Mouse (Mus musculus): ENCODE data around the gene Ypel1.

The Ypel1 gene

GRCm38 (mm10) chr16:17069511-17070443 lies at the start of gene Ypel1:
Gene Ypel1 (plus strand): TSS chr16:17069696.
- DNase-seq (ENCODE audit: low spot score in 2 of 2), result peak; percentile 65 to 76

DNA sequence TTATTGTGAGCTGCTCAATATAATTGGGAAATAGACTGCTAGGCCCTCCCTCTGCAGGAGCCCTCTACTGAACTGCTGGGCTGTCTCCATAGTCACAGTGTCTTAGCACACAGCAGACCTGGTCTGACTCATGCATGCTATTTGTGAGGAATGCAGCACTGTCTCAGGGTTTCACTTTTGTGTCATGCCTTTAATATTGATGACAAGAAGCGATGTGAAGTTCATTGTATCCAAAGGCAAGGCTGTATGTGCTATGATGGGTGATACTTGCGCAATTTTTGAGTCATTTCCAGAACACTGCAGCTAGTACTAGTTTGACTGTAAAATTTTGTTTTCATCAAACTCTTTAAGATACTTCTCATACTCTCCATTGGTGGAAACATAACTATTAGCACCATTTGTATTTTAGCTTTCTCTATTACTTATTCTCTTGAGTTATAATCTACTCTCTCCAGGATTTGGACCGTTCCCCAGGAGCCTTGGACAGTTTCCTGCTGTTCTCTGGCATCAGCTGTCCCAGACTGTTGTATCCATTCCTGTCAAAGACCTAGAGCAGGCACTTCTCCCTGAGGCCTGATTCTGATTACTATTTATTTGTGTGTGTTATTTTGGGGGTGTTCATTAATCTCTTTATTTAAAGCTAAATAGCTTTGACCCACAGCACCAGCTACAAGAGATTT lies 44.9 kb upstream of the Ypel1 start:
- DNase-seq (ENCODE audit: low spot score in 2 of 2), result no peak

DNA sequence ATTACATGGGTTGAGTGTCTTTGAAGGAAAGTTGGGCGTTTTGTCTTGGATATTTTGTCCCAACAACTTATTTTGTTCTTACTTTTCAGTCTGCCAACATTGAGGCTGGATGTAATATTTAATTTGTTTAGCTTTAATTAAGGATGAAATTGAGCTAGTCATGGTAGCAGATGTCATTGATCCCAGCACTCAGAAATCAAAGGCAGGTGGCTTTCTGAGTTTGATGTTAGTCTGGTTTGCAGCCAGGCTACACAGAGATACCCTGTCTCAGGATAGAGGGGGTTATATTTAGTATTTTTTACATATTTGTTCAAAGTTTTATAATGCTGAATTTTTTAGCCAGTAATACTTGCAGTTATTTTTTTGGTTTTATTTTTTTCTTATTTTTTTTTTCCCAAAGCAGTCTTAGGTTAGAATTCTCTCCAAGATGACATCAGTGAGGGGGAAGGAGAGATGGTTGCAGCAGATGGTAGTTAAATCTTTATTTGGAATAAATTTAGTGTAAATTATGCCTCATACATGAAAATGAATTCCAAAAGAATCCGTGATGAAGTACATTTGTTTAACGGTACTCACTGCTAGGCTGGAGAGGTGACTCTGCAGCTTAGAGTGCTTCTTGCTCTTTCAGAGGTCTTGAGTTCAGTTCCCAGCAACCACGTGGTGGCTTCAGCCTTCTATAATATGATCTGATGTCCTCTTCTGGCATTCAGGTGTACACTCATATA lies 39.4 kb upstream of the Ypel1 start:
- DNase-seq (ENCODE audit: low spot score in 2 of 2), result no peak

GRCm38 (mm10) chr16:17033754-17034153 lies 35.7 kb upstream of the Ypel1 start:
- DNase-seq (ENCODE audit: low spot score in 2 of 2), result no peak

GRCm38 (mm10) chr16:17040716-17041115 lies 28.8 kb upstream of the Ypel1 start:
- DNase-seq (ENCODE audit: low spot score in 2 of 2), result no peak

GRCm38 (mm10) chr16:17041417-17041816 lies 28.1 kb upstream of the Ypel1 start:
- DNase-seq (ENCODE audit: low spot score in 2 of 2), result no peak

DNA sequence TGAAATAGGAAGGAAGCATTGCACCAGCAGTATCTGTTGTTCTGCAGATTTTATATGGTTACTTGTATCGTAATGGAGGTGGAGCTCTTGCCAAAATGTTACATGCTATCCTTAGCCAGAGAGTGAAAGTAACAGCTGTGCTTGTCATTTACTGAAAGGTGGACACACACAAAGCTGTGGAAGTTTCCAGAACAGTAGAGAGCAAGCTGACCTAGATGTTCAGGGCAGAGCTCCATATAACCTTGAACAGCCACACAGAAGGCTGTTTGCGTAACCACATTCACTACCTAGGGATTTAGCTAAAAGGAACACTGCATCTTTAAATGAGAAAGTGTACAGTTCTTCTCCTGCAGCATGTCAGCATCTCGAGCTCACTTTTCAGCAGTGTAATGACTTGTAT lies 25.2 kb upstream of the Ypel1 start:
- DNase-seq (ENCODE audit: low spot score in 2 of 2), result no peak

DNA sequence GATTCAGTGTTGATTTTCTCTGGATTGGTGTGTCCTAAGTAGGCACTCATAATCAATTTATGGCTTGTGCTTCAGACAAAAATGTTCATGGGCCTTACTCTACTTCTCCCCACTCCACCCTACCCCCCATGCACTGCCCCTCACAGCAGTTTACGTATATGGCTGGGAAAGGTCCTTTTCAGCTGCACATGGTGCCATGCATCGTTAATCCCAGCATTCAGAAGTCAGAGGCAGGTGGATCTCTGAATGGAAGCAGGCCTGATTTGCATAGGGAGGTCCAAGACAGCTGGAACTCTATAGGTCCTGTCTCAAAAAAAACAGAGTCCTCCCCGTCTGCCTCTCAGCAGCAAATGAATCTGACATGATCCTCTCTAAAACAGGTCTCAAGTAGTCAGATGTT lies 24.2 kb upstream of the Ypel1 start:
- no peak for DNase-seq (ENCODE audit: low spot score in 2 of 2)

DNA sequence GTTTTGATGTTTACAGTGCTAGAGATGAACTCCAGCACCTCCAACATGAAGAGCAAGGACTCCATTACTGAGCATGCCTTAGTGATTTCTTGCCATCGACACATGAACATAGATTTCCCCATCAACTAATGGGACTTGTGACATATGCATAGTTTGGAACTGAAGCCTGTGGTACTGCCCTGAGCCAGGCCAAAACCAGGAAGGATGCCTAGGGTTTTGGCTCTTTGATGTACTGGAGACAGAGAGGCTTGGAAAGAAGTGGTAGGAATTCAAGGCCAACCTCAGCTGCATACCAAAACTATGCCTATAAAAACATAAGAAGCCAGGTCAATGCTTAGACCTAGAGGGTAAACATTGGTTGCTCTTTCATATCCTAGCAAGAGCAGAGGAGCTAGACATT lies 19.6 kb upstream of the Ypel1 start:
- no peak for DNase-seq (ENCODE audit: low spot score in 2 of 2)

GRCm38 (mm10) chr16:17052087-17052486 lies 17.4 kb upstream of the Ypel1 start:
- DNase-seq (ENCODE audit: low spot score in 2 of 2), result no peak

DNA sequence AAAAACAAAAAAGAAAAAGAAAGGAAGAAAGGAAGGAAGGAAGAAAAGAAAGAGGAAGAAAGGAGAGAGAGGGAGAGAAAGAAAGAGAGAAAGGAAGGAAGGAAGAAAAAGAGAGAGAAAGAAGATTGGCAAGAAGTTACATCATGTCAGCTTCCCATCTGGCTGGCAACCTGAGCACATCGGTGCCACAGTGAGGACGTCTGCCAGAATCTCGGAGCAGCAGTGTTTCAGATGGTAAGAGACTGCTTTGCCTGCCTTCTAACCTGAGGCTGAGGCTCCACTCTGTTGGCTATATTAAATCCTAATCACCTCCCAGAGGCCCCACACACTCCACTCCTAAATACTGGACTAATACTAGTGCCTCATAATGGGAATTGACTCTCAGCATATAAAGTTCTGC lies 15.6 kb upstream of the Ypel1 start:
- no peak for DNase-seq (ENCODE audit: low spot score in 2 of 2)

- DNase-seq (ENCODE audit: low spot score in 2 of 2), result no peak
Measured at GRCm38 (mm10) chr16:17055584-17055983, 13.9 kb upstream of the Ypel1 start.

DNA sequence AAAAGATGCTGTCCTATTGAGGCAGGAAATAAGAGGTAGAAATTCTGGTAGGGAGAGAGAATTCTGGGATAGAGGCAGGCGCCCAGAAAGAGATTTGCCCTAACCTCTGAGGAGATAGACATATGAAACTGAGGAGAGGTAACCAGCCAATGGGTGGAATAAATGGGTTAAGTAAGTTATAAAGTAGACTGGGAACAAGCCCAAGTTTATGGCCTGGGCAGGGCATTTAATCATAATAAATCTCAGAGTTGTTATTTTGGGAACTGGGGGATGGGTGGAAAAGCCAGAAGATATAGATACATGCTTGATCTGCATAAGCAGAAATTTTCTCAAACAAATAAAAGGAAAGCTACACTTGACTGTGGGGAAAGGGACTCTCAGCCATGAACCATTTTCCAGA lies 7.2 kb upstream of the Ypel1 start:
- DNase-seq (ENCODE audit: low spot score in 2 of 2), result no peak

- no peak for DNase-seq (ENCODE audit: low spot score in 2 of 2)
Measured at GRCm38 (mm10) chr16:17067552-17067951, 1.9 kb upstream of the Ypel1 start.

DNA sequence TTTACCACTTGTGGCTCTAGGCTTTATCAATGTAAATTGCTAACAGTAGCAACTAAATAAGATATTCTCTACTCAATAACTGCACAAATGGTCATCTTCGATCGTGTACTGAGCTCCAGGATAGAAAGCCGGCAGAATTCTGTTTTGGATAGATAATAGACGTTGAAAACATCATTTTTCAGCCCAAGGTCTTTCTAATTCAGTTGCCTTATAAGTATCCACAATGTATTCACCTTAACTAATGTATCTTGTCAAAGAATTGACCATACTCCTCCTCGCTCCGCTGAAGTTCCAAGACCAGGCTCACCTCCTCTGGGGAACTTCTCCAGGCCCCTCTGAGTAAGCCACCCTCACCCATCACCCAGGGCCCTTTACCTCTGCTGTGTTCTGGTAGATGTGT lies 1.2 kb downstream of the Ypel1 start:
- DNase-seq (ENCODE audit: low spot score in 2 of 2), result no peak

DNA sequence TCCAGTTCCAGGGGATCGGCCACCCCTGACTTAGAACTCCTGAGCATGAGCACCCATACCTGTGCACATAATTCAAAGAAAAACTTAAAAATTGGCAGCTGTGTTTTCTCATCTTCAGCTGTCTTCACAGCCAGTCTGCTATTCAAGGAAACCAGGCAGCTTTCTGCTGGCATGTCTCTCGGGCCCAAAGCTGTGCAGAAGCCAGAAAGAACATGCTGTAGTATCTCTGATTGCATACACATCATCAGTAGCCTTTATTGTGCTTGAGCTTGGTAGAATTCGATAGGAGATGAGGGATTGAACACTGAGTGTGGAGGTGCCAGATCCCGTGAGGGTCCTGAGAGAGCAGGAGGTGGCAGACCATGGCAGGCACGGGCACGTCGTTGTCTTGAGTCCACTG lies 3.5 kb downstream of the Ypel1 start:
- no peak for DNase-seq (ENCODE audit: low spot score in 2 of 2)

- DNase-seq (ENCODE audit: low spot score in 2 of 2), result no peak
Measured at GRCm38 (mm10) chr16:17076301-17076700, 6.8 kb downstream of the Ypel1 start.

- DNase-seq (ENCODE audit: low spot score in 2 of 2), result no peak
Measured at GRCm38 (mm10) chr16:17076869-17077268, 7.4 kb downstream of the Ypel1 start.

GRCm38 (mm10) chr16:17078101-17078500 lies 8.6 kb downstream of the Ypel1 start:
- no peak for DNase-seq (ENCODE audit: low spot score in 2 of 2)

- no peak for DNase-seq (ENCODE audit: low spot score in 2 of 2)
Measured at GRCm38 (mm10) chr16:17082121-17082792, 12.8 kb downstream of the Ypel1 start.

- no peak for DNase-seq (ENCODE audit: low spot score in 2 of 2)
Measured at GRCm38 (mm10) chr16:17085636-17086035, 16.1 kb downstream of the Ypel1 start.

DNA sequence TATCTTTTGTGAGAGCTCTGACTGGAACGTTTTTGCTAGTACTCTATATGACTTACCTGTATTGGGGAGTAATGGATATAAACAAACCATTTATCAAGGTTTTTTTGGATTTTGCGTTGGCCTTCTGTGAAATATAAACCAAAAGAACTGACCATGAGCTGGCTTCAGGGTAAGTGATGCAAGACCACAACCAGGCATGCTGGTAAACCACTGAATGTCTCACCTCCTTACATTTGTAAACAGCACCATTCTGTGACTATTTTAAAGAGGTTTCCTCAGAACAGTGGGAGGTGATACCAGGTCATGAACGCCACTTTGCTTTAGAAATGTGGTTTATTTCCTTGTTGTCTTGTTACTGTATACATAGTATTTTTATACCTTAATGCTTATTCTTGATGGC lies 16.7 kb downstream of the Ypel1 start:
- no peak for DNase-seq (ENCODE audit: low spot score in 2 of 2)
